Mouse (Mus musculus): Measurements from ENCODE around the gene Nsd2. TPM values are rescaled to one million over a fixed set of nuclear protein-coding genes. Genes with fewer than 3 reads are reported as not detected.
"Not testable (repeated sequence)": the region's sequence is repeated elsewhere in the genome, so short reads cannot be mapped to it uniquely, and the experiment has no call there.

The Nsd2 gene
- polyA plus RNA-seq, 1 experiment, result 5.2 TPM

- peak overlapping the region; percentile 11; the same call in 1 of the 2 replicates for H3K4me3 ChIP-seq (ENCODE audit: insufficient read depth, low read depth, low read length)
- peaks cover 9% of the 10 kb centered on the region for H3K4me1 ChIP-seq (ENCODE audit: control insufficient read depth, insufficient read depth, insufficient read length, low read length)
- H3K27ac ChIP-seq (replicated peaks; ENCODE audit: low read depth, low read length), result no peak overlapping the region
These were observed 114.4 kb downstream of the Nsd2 start for GRCm38 (mm10) chr5:33934877-33935276.

- H3K4me3 ChIP-seq (ENCODE audit: insufficient read depth, low read depth, low read length), result peak overlapping the region; percentile 85
- peak overlapping the region; percentile 84 for H3K27ac ChIP-seq (replicated peaks; ENCODE audit: low read depth, low read length)
- H3K4me1 ChIP-seq (ENCODE audit: control insufficient read depth, insufficient read depth, insufficient read length, low read length), result peaks cover 9% of the 10 kb centered on the region
These were observed 115.2 kb downstream of the Nsd2 start for GRCm38 (mm10) chr5:33935700-33936111.

DNA sequence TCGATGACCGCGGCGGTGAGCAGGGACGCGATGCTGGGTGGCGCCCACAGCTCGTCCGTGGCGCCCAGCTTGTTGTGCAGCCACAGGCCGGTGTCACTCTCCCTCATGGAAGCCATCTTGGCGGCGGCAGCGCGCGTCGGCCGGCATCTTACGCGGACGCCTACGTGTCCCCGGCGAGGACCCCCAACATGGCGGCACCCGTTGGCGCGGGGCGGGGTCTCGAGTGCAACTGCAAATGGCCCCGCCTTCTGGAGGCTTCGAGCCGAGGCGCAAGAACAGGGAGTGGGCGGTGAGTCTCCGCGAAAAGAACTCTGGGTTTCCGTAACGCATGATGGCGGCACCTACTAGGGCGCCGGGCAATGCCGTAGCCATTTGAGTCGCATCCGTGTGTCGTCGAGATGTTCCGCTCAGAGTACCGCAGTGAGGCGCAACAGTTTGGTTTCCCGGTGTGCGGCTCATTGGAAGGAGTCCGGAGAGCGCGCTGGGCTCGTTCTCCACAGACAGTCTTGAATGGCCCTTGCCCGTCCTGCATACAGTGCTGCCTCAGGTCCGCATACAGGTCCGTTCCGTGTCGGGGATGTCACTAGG, 115.7 kb downstream of the Nsd2 start, which contains the start of gene Nelfa:
TSS of gene Nelfa (minus strand) at position 294 of the 588 bp plus-strand sequence.
- Histone ChIP-seq H3K4me3 (ENCODE audit: insufficient read depth, low read depth, low read length) (peak within 1 kb of the TSS; percentile 85), H3K27ac (replicated peaks; ENCODE audit: low read depth, low read length) (peak within 1 kb of the TSS; percentile 84), H3K4me1 (ENCODE audit: control insufficient read depth, insufficient read depth, insufficient read length, low read length) (peaks cover 9% of the 10 kb centered on the region)

DNA sequence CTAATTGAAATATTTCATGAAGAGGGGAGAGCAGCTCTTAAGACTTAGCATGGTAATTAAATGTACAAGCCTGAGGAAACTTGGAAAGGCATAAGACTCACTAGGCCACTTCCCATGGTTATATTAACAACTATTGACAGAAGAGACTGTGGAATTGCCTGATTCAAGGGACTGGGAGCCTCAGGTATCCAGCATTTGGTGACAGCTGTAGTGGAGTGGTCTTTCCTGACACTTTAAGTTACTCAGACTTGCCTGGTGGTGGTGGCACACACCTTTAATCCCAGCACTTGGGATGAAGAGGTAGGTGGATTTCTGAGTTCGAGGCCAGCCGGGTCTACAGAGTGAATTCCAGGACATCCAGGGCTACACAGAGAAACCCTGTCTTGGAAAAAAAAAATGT, 116.7 kb downstream of the Nsd2 start:
- Histone ChIP-seq H3K27ac (replicated peaks; ENCODE audit: low read depth, low read length) (no peak overlapping the region), H3K4me1 (ENCODE audit: control insufficient read depth, insufficient read depth, insufficient read length, low read length) (peaks cover 9% of the 10 kb centered on the region), H3K4me3 (ENCODE audit: insufficient read depth, low read depth, low read length) (no peak overlapping the region)

- no peak overlapping the region for H3K27ac ChIP-seq (replicated peaks; ENCODE audit: low read depth, low read length)
- no peak overlapping the region for H3K4me3 ChIP-seq (ENCODE audit: insufficient read depth, low read depth, low read length)
- H3K4me1 ChIP-seq (ENCODE audit: control insufficient read depth, insufficient read depth, insufficient read length, low read length), result peaks cover 9% of the 10 kb centered on the region
These were observed 117.9 kb downstream of the Nsd2 start for GRCm38 (mm10) chr5:33938448-33938847.

- not testable (repeated sequence) for H3K4me1 ChIP-seq (ENCODE audit: control insufficient read depth, insufficient read depth, insufficient read length, low read length); H3K27ac ChIP-seq (replicated peaks; ENCODE audit: low read depth, low read length); H3K4me3 ChIP-seq (ENCODE audit: insufficient read depth, low read depth, low read length)
These were observed 126.5 kb downstream of the Nsd2 start for GRCm38 (mm10) chr5:33947035-33947434.

Other genes with a start within 250 kb of the Nsd2 start
- 13.6 and 14.7 TPM in 2 replicates for gene Fam53a, start 191.1 kb upstream of the Nsd2 start, polyA plus RNA-seq (2012; ENCODE audit: insufficient read depth, insufficient read length, missing spikeins)
- gene Gm9903, start 190.8 kb upstream of the Nsd2 start, polyA plus RNA-seq (2012; ENCODE audit: insufficient read depth, insufficient read length, missing spikeins), result not detected in 2 replicates
- 30.5 and 58.5 TPM in 2 replicates for gene Slbp, start 168.2 kb upstream of the Nsd2 start, polyA plus RNA-seq (2012; ENCODE audit: insufficient read depth, insufficient read length, missing spikeins)
- 3.3 and 3.5 TPM in 2 replicates for gene Tacc3, start 162.6 kb upstream of the Nsd2 start, polyA plus RNA-seq (2012; ENCODE audit: insufficient read depth, insufficient read length, missing spikeins)
- 16.3 and 19.4 TPM in 2 replicates for gene Tmem129, start 162.3 kb upstream of the Nsd2 start, polyA plus RNA-seq (2012; ENCODE audit: insufficient read depth, insufficient read length, missing spikeins)
- 1.0 and 3.5 TPM in 2 replicates for gene Fgfr3, start 99.1 kb upstream of the Nsd2 start, polyA plus RNA-seq (2012; ENCODE audit: insufficient read depth, insufficient read length, missing spikeins)
- gene Letm1, start 37.9 kb upstream of the Nsd2 start, polyA plus RNA-seq (2012; ENCODE audit: insufficient read depth, insufficient read length, missing spikeins), result 124 and 126 TPM in 2 replicates
- 8.4 and 9.2 TPM in 2 replicates for gene Nelfa, start 115.7 kb downstream of the Nsd2 start, polyA plus RNA-seq (2012; ENCODE audit: insufficient read depth, insufficient read length, missing spikeins)
- 2.5 TPM in 1 of 2 replicates, not detected in the other for gene Gm1673, start 162.7 kb downstream of the Nsd2 start, polyA plus RNA-seq (2012; ENCODE audit: insufficient read depth, insufficient read length, missing spikeins)
- gene Nat8l, start 175.3 kb downstream of the Nsd2 start, polyA plus RNA-seq (2012; ENCODE audit: insufficient read depth, insufficient read length, missing spikeins), result 66.7 and 81.4 TPM in 2 replicates